Mouse (Mus musculus) forebrain, embryonic 11.5 days (tissue): ENCODE results near the gene Ehd2. TPM values are rescaled to one million over a fixed set of nuclear protein-coding genes. Genes with fewer than 3 reads are reported as not detected.

Experiments
- ATAC-seq: fragments of 200-750 bp; cut with Nextera tagmentation; replicated peaks from 2 replicates; pipeline ENCODE4 v1.8.0; 2017; ENCODE audit warnings: moderate TSS enrichment; ENCODE audit not compliant: low FRiP score
- DNase-seq: peaks from one replicate; pipeline ENCODE4 v3.0.0-alpha.2; 2017; ENCODE audit warnings: low spot score
- H3K27ac ChIP-seq: fragments of 300-500 bp; sonication (generic); 2 replicates; pipeline ENCODE4 v1.5.1; 2014; ENCODE audit warnings: low read depth, low read length
- H3K27me3 ChIP-seq: fragments of 300-500 bp; sonication (generic); 2 replicates; pipeline ENCODE4 v1.6.1; 2014; ENCODE audit warnings: mild to moderate bottlenecking, low read length, mixed read lengths; ENCODE audit not compliant: control insufficient read depth, insufficient read depth
- H3K36me3 ChIP-seq: fragments of 300-500 bp; sonication (generic); 2 replicates; pipeline ENCODE4 v1.6.1; 2014; ENCODE audit warnings: mild to moderate bottlenecking, low read length, moderate library complexity, mixed read lengths; ENCODE audit not compliant: control insufficient read depth, insufficient read depth
- H3K4me1 ChIP-seq: fragments of 300-500 bp; sonication (generic); replicated peaks from 2 replicates; pipeline ENCODE4 v1.6.1; 2014; ENCODE audit warnings: low read length, mixed read lengths; ENCODE audit not compliant: control insufficient read depth, insufficient read depth
- H3K4me2 ChIP-seq: fragments of 300-500 bp; sonication (generic); 2 replicates; pipeline ENCODE4 v1.6.1; 2014; ENCODE audit warnings: low read depth, mild to moderate bottlenecking, low read length, moderate library complexity, mixed read lengths; ENCODE audit not compliant: severe bottlenecking
- H3K4me3 ChIP-seq: fragments of 300-500 bp; sonication (generic); 2 replicates; pipeline ENCODE4 v1.5.1; 2014; ENCODE audit warnings: low read depth, low read length
- H3K9ac ChIP-seq: fragments of 300-500 bp; sonication (generic); 2 replicates; pipeline ENCODE4 v1.6.1; 2014; ENCODE audit warnings: low read length
- H3K9me3 ChIP-seq: fragments of 300-500 bp; sonication (generic); 2 replicates; pipeline ENCODE4 v1.6.1; 2016; ENCODE audit warnings: low read length, mixed read lengths; ENCODE audit not compliant: control insufficient read depth
- WGBS: fragments of 180-500 bp; shearing (Covaris S2); extraction: QIAGEN DNeasy Blood & Tissue Kit; methylation state at CpG from one replicate; pipeline ENCODE4 v1.1.7; 2014; 5-methylcytosine and 5-hydroxymethylcytosine counted together
- polyA plus RNA-seq: library from polyadenylated mRNA; unstranded; fragments of >200 nt; fragmentation: Nextera tagmentation; extraction: Ambion mirVana; gene quantifications from 2 replicates; pipeline ENCODE4 v1.2.1, GENCODE M21; 2014

Gene Ehd2
- polyA plus RNA-seq, 1 experiment from 2014 or later: 11.3 TPM

GRCm38 (mm10) chr7:16005020-16005419 lies 37.7 kb upstream of the Ehd2 start:
- peaks cover 3% of the 10 kb centered on the region; the same call in 1 of the 2 replicates for H3K4me1 ChIP-seq
- H3K27ac ChIP-seq: no peak overlapping the region
- ATAC-seq (no peak), DNase-seq (no peak)
- H3K4me2 ChIP-seq: no peak overlapping the region
- no peaks in the 10 kb centered on the region for H3K9me3 ChIP-seq
- H3K4me3 ChIP-seq: no peak overlapping the region
- no peaks in the 10 kb centered on the region; the same call in 1 of the 2 replicates for H3K36me3 ChIP-seq
- H3K9ac ChIP-seq: no peak overlapping the region
- 87% methylated on average over 3 of the region's 3 CpGs for WGBS
- no peaks in the 10 kb centered on the region for H3K27me3 ChIP-seq

DNA sequence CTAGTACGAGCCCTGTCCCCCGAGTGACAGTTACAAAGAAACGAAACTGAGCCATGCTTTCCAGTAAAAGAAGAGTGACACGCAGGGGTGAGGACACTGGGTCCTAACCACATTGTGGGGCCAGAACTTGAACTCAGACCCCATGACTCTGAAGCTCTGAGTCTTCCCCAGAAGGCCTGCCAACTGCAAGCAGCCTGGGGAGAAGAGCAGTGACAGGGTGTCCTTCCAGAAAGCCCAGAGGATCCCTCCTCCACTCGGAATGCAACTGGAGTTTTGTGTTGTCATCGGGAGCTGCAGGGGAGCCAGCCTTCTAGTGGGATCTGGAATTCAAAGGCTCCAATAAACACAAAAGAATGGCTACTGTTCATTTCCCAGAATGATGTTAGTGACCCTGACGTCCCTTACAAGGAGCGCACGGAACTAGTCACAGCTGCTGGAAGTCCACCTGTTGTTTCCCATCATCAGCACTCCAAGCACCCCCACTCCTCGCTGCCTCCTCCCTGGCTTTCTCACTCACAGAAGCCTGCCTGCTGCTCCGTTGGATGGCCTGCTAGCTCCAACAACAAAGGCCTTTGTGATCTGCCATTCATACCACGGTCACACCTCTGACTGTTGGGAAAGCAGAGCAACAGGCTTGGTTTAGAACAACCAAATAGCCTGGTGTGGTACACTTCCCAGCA lies 37.0 kb upstream of the Ehd2 start:
- H3K27ac ChIP-seq: no peak overlapping the region

GRCm38 (mm10) chr7:16003032-16003431 lies 35.7 kb upstream of the Ehd2 start:
- Histone ChIP-seq H3K4me1 (peaks cover 3% of the 10 kb centered on the region; the same call in 1 of the 2 replicates), H3K36me3 (no peaks in the 10 kb centered on the region; the same call in 1 of the 2 replicates), H3K9ac (no peak overlapping the region), H3K27ac (no peak overlapping the region), H3K9me3 (no peaks in the 10 kb centered on the region; the same call in 1 of the 2 replicates), H3K27me3 (no peaks in the 10 kb centered on the region), H3K4me3 (no peak overlapping the region), H3K4me2 (no peak overlapping the region)
- 91% methylated on average over 4 of the region's 4 CpGs for WGBS
- ATAC-seq (no peak), DNase-seq (no peak)

More for the DNA sequence above, 37.0 kb upstream of the Ehd2 start:
- H3K4me2 ChIP-seq: no peak overlapping the region
- WGBS: 57% methylated on average over 12 of the region's 12 CpGs
- ATAC-seq: no peak
- H3K36me3 ChIP-seq: no peaks in the 10 kb centered on the region; the same call in 1 of the 2 replicates
- DNase-seq: no peak
- peaks cover 3% of the 10 kb centered on the region; the same call in 1 of the 2 replicates for H3K4me1 ChIP-seq
- H3K27me3 ChIP-seq: no peaks in the 10 kb centered on the region
- H3K9ac ChIP-seq: no peak overlapping the region
- H3K4me3 ChIP-seq: no peak overlapping the region
- H3K9me3 ChIP-seq: no peaks in the 10 kb centered on the region; the same call in 1 of the 2 replicates

GRCm38 (mm10) chr7:16002171-16002570 lies 34.8 kb upstream of the Ehd2 start:
- Histone ChIP-seq H3K9ac (no peak overlapping the region), H3K27me3 (no peaks in the 10 kb centered on the region), H3K9me3 (no peaks in the 10 kb centered on the region; the same call in 1 of the 2 replicates), H3K4me1 (peaks cover 3% of the 10 kb centered on the region; the same call in 1 of the 2 replicates), H3K27ac (no peak overlapping the region), H3K36me3 (no peaks in the 10 kb centered on the region; the same call in 1 of the 2 replicates), H3K4me2 (no peak overlapping the region), H3K4me3 (no peak overlapping the region)
- WGBS: 84% methylated on average over 5 of the region's 5 CpGs
- DNase-seq: no peak
- ATAC-seq: no peak

- Histone ChIP-seq H3K27ac (no peak overlapping the region), H3K4me3 (no peak overlapping the region), H3K36me3 (no peaks in the 10 kb centered on the region; the same call in 1 of the 2 replicates), H3K4me1 (peaks cover 3% of the 10 kb centered on the region; the same call in 1 of the 2 replicates), H3K9ac (no peak overlapping the region), H3K4me2 (no peak overlapping the region), H3K9me3 (no peaks in the 10 kb centered on the region; the same call in 1 of the 2 replicates), H3K27me3 (no peaks in the 10 kb centered on the region)
- ATAC-seq (no peak), DNase-seq (no peak)
- 97% methylated on average over 1 of the region's 1 CpGs for WGBS
Measured at GRCm38 (mm10) chr7:16001691-16002090, 34.3 kb upstream of the Ehd2 start.

GRCm38 (mm10) chr7:15993789-15994188 lies 26.4 kb upstream of the Ehd2 start:
- Histone ChIP-seq H3K4me1 (no peaks in the 10 kb centered on the region), H3K27ac (no peak overlapping the region), H3K9ac (no peak overlapping the region), H3K4me2 (no peak overlapping the region), H3K9me3 (no peaks in the 10 kb centered on the region), H3K4me3 (no peak overlapping the region), H3K36me3 (peaks cover 2% of the 10 kb centered on the region), H3K27me3 (no peaks in the 10 kb centered on the region)
- 91% methylated on average over 4 of the region's 4 CpGs for WGBS
- ATAC-seq (no peak), DNase-seq (no peak)

DNA sequence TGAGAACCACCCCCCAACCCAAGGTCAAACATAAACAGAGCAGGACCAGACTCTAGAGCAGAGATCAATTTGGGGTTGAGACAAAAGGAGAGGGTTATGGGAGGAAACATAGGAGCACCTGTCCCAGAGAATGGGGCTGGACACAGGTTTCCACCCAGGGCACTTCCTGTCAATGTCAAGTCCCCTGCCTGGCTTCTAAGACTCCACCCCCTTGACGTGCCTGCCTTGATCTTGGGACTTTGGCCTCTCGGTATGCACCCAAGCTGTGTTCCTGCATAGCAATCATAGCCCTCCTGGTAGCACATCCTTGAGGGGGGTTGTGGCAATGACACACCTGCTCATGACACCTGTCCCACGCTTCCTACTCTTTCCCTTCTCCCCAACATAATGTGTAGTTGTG lies 25.8 kb upstream of the Ehd2 start:
- H3K4me1 ChIP-seq: no peaks in the 10 kb centered on the region
- no peak overlapping the region for H3K9ac ChIP-seq
- no peak overlapping the region for H3K27ac ChIP-seq
- H3K27me3 ChIP-seq: no peaks in the 10 kb centered on the region
- H3K9me3 ChIP-seq: no peaks in the 10 kb centered on the region
- DNase-seq: no peak
- ATAC-seq: no peak
- no peak overlapping the region for H3K4me3 ChIP-seq
- H3K4me2 ChIP-seq: no peak overlapping the region
- 90% methylated on average over 3 of the region's 3 CpGs for WGBS
- H3K36me3 ChIP-seq: peaks cover 4% of the 10 kb centered on the region

- no peak overlapping the region for H3K27ac ChIP-seq
- DNase-seq: no peak
- peaks cover 15% of the 10 kb centered on the region for H3K36me3 ChIP-seq
- H3K4me3 ChIP-seq: no peak overlapping the region
- 90% methylated on average over 3 of the region's 3 CpGs for WGBS
- H3K9ac ChIP-seq: no peak overlapping the region
- no peaks in the 10 kb centered on the region for H3K9me3 ChIP-seq
- H3K27me3 ChIP-seq: no peaks in the 10 kb centered on the region
- no peak overlapping the region for H3K4me2 ChIP-seq
- ATAC-seq: no peak
- H3K4me1 ChIP-seq: no peaks in the 10 kb centered on the region
Measured at GRCm38 (mm10) chr7:15991764-15992163, 24.4 kb upstream of the Ehd2 start.
